Mouse (Mus musculus): Measurements from ENCODE around the gene Zfp598.

Gene Zfp598

GRCm38 (mm10) chr17:24669545-24670245 lies at the start of gene Zfp598:
Gene Zfp598 (plus strand): TSS chr17:24669687.
- DNase-seq (ENCODE audit: low read depth), result peak; percentile 95

- no peak for DNase-seq (ENCODE audit: low read depth)
Observed at GRCm38 (mm10) chr17:24625472-24625871, 44.0 kb upstream of the Zfp598 start.

DNA sequence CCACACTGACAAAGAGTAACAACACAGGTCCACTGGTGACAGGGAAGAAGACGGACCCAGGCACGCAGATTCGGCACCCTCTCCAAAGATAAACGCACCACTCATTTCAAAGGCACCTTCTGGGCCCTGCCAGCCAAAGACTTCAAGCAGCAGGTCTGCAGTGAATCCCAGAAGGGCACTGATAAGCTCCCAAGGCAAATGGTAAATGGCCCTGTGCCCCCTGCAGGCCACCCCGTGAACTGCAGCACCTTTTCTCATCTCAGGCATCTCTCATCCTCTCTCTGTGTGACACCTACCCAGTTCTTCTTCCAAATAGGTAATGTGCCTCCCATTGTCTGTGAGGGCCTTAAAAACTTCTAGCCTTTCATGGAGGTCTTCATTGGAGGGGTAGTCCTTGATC lies 40.8 kb upstream of the Zfp598 start:
- peak; percentile 82 for DNase-seq (ENCODE audit: low read depth)

DNA sequence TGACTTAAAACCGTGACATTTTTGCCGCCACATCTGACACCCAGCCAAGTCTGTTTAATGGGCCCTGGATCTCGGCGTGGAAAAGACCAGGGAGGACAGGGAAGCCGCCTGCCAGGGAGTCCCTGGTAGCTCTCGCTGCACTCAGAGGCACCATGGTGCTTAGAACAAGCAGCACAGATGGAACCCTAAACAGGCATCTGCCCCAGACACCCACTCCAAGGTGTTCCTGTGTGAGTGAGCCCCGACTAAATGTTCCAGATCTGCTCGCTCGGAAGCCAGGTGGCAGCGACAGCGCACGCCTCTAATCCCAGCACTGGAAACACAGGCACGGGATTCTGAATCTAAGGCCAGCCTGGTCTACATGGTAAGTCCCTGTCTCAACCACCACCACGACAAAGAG lies 39.4 kb upstream of the Zfp598 start:
- no peak for DNase-seq (ENCODE audit: low read depth)

GRCm38 (mm10) chr17:24632167-24632812 lies 37.2 kb upstream of the Zfp598 start, which contains the start of the genes Tsc2 and Nthl1:
Gene Tsc2 (minus strand): TSS chr17:24632630.
Gene Nthl1 (plus strand): TSS chr17:24632680.
- DNase-seq (ENCODE audit: low read depth), result peak; percentile 90

DNA sequence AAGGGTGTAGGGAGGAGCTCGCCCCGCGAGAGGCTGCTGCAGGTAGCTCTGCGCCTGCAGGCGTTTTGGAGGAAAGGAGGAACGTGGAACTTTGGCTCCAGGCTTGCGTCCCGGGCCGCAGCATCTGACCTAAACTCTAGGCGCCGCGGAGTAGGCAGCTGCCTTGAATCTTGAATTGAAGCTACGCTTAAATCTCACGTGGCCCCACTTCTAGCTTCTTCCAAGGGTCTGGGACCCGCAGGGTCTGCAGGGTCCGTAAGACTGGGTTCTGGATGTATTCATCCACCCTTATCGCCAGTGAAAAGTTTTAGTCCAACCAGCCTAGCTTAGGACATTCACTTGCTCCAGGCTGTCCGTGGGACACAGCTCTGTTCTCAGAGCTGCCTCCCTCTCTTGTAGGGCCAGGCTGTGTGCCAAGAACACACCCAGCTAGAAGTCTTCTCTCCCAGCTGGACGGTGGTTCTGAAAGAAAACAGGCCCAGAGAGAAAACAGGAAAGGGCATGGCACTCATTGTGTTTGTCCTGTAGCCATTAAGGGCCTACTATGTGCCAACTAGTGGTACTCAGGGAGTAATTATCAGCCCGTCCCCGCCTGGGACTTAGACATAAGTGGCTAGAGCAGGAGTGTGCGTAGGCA lies 36.6 kb upstream of the Zfp598 start:
- no peak for DNase-seq (ENCODE audit: low read depth)

DNA sequence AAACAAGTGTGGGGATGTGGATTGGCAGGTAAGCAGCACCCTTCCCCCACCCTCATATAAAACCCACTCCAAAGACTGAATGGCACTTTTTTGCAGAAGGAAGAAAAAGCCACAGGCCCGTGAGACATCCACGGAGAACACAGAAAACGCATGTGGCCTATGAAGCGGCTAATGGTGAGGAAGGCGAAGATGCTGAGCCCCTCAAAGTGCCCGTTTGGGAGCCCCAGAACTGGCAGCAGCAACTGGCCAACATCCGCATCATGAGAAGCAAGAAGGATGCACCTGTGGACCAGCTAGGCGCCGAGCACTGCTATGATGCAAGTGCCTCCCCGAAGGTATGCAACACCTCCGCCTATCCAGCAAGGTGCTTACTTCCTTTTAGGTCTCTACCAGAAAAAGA lies 35.7 kb upstream of the Zfp598 start:
- no peak for DNase-seq (ENCODE audit: low read depth)

GRCm38 (mm10) chr17:24635024-24635423 lies 34.5 kb upstream of the Zfp598 start:
- DNase-seq (ENCODE audit: low read depth), result no peak

- DNase-seq (ENCODE audit: low read depth), result no peak
Observed at GRCm38 (mm10) chr17:24635694-24636093, 33.8 kb upstream of the Zfp598 start.

DNA sequence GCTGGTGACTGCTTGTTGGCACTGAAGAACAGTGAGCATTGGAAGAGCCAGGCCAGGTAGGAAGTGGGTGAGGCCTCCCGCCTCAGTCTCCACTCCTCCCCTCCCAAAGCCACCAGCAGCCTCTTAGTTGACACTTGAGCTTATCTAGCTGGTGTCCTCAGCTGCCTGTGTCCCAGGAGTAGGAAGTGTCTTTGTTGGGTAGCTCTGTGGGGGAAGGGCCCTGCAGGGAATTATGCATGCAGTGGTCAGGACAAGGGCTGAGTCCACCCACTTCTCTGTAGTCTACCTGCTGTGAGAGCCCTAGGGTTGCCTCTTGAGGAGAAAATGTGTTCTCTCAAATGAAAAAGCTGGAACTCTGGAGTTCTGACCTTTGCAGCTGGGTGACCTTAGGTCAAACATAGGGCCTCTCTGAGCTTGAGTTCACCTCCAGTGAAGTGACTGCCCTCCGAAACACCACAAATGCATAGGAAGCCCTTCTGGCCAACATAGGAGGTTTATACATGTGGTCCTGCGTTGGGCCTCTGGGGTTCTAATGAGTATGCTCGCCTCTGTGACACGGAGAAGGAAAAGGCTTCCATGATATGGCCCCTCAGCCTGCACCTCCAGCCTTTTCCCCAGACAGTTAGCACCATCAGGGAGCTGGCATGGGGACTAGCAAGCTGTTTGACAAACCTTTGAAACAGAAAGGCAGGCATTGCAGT lies 32.6 kb upstream of the Zfp598 start:
- DNase-seq (ENCODE audit: low read depth), result no peak

DNA sequence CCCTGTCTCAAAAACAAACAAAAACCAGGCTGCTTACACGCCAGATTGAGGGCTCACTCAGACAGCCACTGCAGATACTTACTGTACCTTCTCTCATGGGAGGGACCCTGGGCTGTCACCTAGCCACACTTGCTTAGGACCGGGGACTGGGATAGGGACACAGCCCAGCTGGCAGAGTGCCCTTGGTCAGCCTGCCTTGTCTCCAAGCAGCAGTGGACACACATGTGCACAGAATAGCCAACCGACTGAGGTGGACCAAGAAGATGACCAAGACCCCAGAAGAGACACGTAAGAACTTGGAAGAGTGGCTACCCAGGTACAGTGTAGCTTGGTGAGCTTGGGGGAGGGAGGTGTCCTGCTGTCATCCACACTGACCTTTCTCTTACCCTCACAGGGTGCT lies 31.3 kb upstream of the Zfp598 start:
- DNase-seq (ENCODE audit: low read depth), result no peak

DNA sequence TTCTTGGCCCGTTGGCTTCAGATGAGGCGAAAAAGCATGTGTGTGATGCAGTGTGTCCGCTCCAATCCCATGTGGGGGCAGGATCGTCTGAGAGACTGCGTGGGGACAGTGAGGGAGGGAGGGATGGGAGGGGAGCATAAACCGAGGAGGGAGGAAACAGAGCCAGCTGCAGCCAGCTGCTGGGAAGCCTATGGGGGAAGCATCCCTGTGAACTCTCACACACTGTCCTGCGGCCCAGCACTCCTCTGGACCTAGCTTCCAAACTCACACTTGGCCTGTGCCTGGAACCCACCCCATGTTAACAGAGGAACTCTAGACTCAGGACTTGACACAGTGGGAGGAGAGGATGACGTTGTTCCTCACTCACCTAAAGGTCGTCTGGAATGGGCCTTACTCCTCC lies 30.6 kb upstream of the Zfp598 start:
- no peak for DNase-seq (ENCODE audit: low read depth)

DNA sequence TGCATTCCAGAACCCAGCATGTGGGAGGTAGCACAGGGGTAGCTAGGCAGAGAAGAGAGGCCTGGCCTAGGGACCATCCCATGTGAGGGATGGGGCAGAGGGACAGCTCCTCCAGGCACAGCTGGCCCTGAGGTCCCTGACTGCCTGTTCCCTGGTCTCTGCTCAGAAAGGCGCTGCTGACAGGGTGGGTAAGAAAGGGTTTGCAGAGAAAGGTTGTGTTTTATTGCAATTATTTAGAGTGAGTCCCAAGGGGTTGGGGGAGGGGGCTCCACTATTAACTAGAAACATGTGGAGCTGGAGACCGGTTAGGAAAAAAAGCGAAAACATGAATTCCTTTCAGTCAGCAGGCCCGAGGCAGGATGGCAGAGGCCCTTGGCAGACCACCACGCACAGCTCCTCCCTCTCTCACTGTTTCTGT lies 29.9 kb upstream of the Zfp598 start:
- DNase-seq (ENCODE audit: low read depth), result no peak

DNA sequence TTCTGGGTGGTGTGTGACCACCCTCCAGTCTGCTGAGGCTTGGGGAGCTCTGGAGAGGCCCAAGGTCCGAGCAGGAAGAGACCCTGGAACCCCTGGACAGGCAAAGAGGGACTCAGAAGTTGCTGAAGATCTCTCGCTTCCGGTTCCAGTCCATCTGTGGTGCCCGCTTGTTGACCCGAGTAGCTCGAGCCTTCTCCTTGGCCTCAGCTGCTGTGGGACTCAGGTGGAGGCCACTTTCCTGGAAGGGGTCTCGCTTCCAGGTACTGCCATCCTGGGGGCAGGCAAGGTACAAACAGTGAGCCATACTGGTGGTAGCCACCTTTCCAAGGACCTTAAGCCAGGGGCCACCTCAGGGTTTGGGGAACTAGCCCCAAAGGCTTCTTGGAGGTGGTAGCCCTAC lies 29.4 kb upstream of the Zfp598 start:
- no peak for DNase-seq (ENCODE audit: low read depth)

GRCm38 (mm10) chr17:24640581-24640980 lies 28.9 kb upstream of the Zfp598 start:
- DNase-seq (ENCODE audit: low read depth), result no peak

- no peak for DNase-seq (ENCODE audit: low read depth)
Observed at GRCm38 (mm10) chr17:24641944-24642343, 27.5 kb upstream of the Zfp598 start.

DNA sequence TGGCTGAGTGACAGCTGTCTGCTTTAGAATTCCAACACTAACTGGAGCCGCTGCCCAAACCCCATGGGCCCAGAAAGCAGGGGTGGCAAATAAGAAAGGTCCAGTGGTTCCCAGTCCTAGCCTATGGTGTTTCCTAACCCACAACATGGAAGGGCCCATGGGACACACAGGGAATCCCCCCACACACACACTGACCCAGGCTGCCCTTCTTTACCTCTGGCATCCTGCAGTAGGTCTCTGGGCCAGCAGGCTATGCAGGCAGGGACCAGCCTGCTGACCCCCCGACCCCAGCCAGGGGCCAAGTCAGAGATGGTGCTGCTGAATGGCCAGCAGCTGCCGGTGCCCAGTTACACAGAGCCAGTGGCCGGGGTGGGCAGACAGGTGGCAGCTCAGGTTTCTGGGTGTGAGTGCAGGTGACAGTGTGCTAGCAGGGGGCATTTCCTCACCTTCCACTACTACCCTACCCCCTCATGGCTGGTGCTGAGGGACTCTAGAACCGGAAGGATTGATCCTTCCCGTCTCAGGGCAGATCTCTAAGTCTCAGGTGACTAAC lies 26.6 kb upstream of the Zfp598 start:
- DNase-seq (ENCODE audit: low read depth), result no peak

DNA sequence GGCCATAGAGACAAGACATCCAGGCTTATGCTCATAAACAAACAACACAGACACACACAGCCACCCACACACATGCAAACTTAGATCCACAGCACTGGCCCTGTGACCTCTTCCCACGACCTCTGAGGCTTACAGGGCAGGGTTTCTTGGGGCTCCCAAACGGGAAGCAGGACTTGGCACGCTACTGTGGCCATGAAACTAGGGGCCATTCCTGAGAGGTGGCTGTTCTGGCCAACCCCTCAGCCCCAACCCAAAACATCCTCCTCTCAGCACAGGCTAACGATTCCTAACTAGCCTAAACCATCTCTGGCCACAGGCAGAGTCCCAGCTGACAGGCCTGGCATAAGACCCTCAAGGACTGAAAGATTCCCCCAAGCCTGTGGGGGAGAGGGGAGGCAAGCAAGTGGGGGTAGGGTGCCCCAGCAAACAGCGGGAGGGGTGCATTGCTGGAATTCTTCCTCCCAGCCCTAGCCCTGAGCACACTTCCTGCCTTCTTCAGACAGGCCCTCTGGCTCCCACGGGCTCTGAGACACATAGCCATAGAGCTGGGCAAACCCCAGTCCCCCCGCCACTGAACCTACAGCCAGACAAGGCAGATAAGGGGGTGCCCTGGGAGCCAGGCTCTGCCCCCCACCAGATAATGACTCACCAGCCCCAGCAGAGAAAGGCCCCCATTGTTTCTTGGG lies 25.3 kb upstream of the Zfp598 start:
- DNase-seq (ENCODE audit: low read depth), result no peak

GRCm38 (mm10) chr17:24644875-24645721 lies 24.4 kb upstream of the Zfp598 start:
- no peak for DNase-seq (ENCODE audit: low read depth)

DNA sequence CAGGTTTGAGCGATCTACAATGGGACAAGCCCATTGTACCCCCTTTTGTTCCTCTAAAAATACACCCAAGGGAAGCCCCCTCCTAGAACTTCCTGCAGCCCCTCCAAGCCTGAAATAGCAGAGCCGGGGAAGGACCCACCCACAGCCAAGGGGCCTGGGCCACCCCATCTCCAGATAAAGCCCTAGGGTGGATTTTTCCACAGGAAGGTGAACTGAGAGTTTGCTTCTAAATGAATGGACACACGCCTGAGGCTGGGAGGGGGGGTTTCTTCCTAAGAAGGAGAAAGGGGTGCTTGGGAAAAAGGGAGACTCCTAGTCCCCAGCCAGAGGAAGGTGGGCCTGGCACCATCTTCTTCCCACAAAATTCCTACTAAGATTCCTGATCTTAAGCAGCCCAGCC lies 23.6 kb upstream of the Zfp598 start:
- DNase-seq (ENCODE audit: low read depth), result no peak

DNA sequence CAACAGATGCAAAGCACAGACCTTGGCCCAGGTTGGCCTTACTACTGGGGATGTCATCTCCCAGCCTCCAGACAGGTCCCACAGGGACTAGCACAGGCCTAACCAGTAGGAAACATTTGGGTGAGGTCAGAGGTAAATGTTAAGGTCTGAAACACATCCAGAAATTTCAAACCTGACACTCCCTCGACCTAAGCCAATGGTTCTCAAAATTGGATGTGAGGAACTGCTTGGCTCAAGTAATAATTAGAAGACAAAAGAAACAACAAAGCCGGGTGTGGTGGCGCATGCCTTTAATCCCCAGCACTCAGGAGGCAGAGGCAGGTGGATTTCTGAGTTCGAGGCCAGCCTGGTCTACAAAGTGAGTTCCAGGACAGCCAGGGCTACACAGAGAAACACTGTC lies 23.1 kb upstream of the Zfp598 start:
- DNase-seq (ENCODE audit: low read depth), result no peak

All from induced T-regulatory cell, adult 2 months (primary cell).